Mouse (Mus musculus): ENCODE data around the gene Adamtsl1. TPM values are rescaled to one million over a fixed set of nuclear protein-coding genes. Genes with fewer than 3 reads are reported as not detected.

The Adamtsl1 gene
- polyA plus RNA-seq, 1 experiment = 1.1 TPM

GRCm38 (mm10) chr4:85853401-85853800, 339.4 kb downstream of the Adamtsl1 start:
- Histone ChIP-seq H3K27ac (ENCODE audit: control insufficient read depth, insufficient read depth, low read length) (no peak overlapping the region), H3K4me3 (ENCODE audit: control insufficient read depth, insufficient read depth, low read length) (no peak overlapping the region), H3K27me3 (ENCODE audit: control insufficient read depth, insufficient read depth, low read length) (no peaks in the 10 kb centered on the region), H3K4me1 (replicated peaks; ENCODE audit: control insufficient read depth, insufficient read depth, low read length) (no peaks in the 10 kb centered on the region), H3K36me3 (ENCODE audit: control insufficient read depth, insufficient read depth, low read length) (no peaks in the 10 kb centered on the region)
- TF ChIP-seq POLR2A (IDR thresholded peaks at IDR 0.05; ENCODE audit: control insufficient read depth, extremely low read depth, insufficient read depth, low read length, poor library complexity) (no peak), CTCF (IDR thresholded peaks at IDR 0.05; ENCODE audit: borderline replicate concordance, control insufficient read depth, extremely low read depth, insufficient read depth, low read length, poor library complexity) (no peak)
- DNase-seq = no peak
- 87% methylated on average over 7 of the region's 7 CpGs for WGBS

GRCm38 (mm10) chr4:85854507-85854906, 340.5 kb downstream of the Adamtsl1 start:
- WGBS = 81% methylated on average over 8 of the region's 8 CpGs
- Histone ChIP-seq H3K27me3 (ENCODE audit: control insufficient read depth, insufficient read depth, low read length) (no peaks in the 10 kb centered on the region), H3K27ac (ENCODE audit: control insufficient read depth, insufficient read depth, low read length) (no peak overlapping the region), H3K36me3 (ENCODE audit: control insufficient read depth, insufficient read depth, low read length) (no peaks in the 10 kb centered on the region), H3K4me1 (replicated peaks; ENCODE audit: control insufficient read depth, insufficient read depth, low read length) (no peaks in the 10 kb centered on the region), H3K4me3 (ENCODE audit: control insufficient read depth, insufficient read depth, low read length) (no peak overlapping the region)
- TF ChIP-seq POLR2A (IDR thresholded peaks at IDR 0.05; ENCODE audit: control insufficient read depth, extremely low read depth, insufficient read depth, low read length, poor library complexity) (no peak), CTCF (IDR thresholded peaks at IDR 0.05; ENCODE audit: borderline replicate concordance, control insufficient read depth, extremely low read depth, insufficient read depth, low read length, poor library complexity) (no peak)
- DNase-seq = no peak

GRCm38 (mm10) chr4:85879376-85879775, 365.4 kb downstream of the Adamtsl1 start:
- 84% methylated on average over 6 of the region's 6 CpGs for WGBS
- DNase-seq = no peak
- Histone ChIP-seq H3K36me3 (ENCODE audit: control insufficient read depth, insufficient read depth, low read length) (no peaks in the 10 kb centered on the region), H3K27ac (ENCODE audit: control insufficient read depth, insufficient read depth, low read length) (no peak overlapping the region), H3K4me3 (ENCODE audit: control insufficient read depth, insufficient read depth, low read length) (no peak overlapping the region), H3K27me3 (ENCODE audit: control insufficient read depth, insufficient read depth, low read length) (no peaks in the 10 kb centered on the region), H3K4me1 (replicated peaks; ENCODE audit: control insufficient read depth, insufficient read depth, low read length) (no peaks in the 10 kb centered on the region)
- TF ChIP-seq POLR2A (IDR thresholded peaks at IDR 0.05; ENCODE audit: control insufficient read depth, extremely low read depth, insufficient read depth, low read length, poor library complexity) (no peak), CTCF (IDR thresholded peaks at IDR 0.05; ENCODE audit: borderline replicate concordance, control insufficient read depth, extremely low read depth, insufficient read depth, low read length, poor library complexity) (no peak)

GRCm38 (mm10) chr4:85881318-85881717, 367.3 kb downstream of the Adamtsl1 start:
- WGBS = 93% methylated on average over 4 of the region's 4 CpGs
- no peak overlapping the region for H3K27ac ChIP-seq (ENCODE audit: control insufficient read depth, insufficient read depth, low read length)
- no peak overlapping the region for H3K4me3 ChIP-seq (ENCODE audit: control insufficient read depth, insufficient read depth, low read length)
- H3K36me3 ChIP-seq (ENCODE audit: control insufficient read depth, insufficient read depth, low read length) = no peaks in the 10 kb centered on the region
- no peaks in the 10 kb centered on the region for H3K27me3 ChIP-seq (ENCODE audit: control insufficient read depth, insufficient read depth, low read length)
- no peaks in the 10 kb centered on the region for H3K4me1 ChIP-seq (replicated peaks; ENCODE audit: control insufficient read depth, insufficient read depth, low read length)
- TF ChIP-seq POLR2A (IDR thresholded peaks at IDR 0.05; ENCODE audit: control insufficient read depth, extremely low read depth, insufficient read depth, low read length, poor library complexity) = no peak
- no peak for TF ChIP-seq CTCF (IDR thresholded peaks at IDR 0.05; ENCODE audit: borderline replicate concordance, control insufficient read depth, extremely low read depth, insufficient read depth, low read length, poor library complexity)
- no peak for DNase-seq

GRCm38 (mm10) chr4:85884031-85884430, 370.1 kb downstream of the Adamtsl1 start:
- Histone ChIP-seq H3K36me3 (ENCODE audit: control insufficient read depth, insufficient read depth, low read length) (no peaks in the 10 kb centered on the region), H3K27ac (ENCODE audit: control insufficient read depth, insufficient read depth, low read length) (no peak overlapping the region), H3K4me3 (ENCODE audit: control insufficient read depth, insufficient read depth, low read length) (no peak overlapping the region), H3K4me1 (replicated peaks; ENCODE audit: control insufficient read depth, insufficient read depth, low read length) (no peaks in the 10 kb centered on the region), H3K27me3 (ENCODE audit: control insufficient read depth, insufficient read depth, low read length) (no peaks in the 10 kb centered on the region)
- no peak for TF ChIP-seq POLR2A (IDR thresholded peaks at IDR 0.05; ENCODE audit: control insufficient read depth, extremely low read depth, insufficient read depth, low read length, poor library complexity)
- no peak for TF ChIP-seq CTCF (IDR thresholded peaks at IDR 0.05; ENCODE audit: borderline replicate concordance, control insufficient read depth, extremely low read depth, insufficient read depth, low read length, poor library complexity)
- DNase-seq = no peak
- 81% methylated on average over 4 of the region's 4 CpGs for WGBS

- DNase-seq = no peak
- no peak for TF ChIP-seq CTCF (IDR thresholded peaks at IDR 0.05; ENCODE audit: borderline replicate concordance, control insufficient read depth, extremely low read depth, insufficient read depth, low read length, poor library complexity)
- TF ChIP-seq POLR2A (IDR thresholded peaks at IDR 0.05; ENCODE audit: control insufficient read depth, extremely low read depth, insufficient read depth, low read length, poor library complexity) = no peak
- 84% methylated on average over 2 of the region's 2 CpGs for WGBS
- H3K27me3 ChIP-seq (ENCODE audit: control insufficient read depth, insufficient read depth, low read length) = no peaks in the 10 kb centered on the region
- no peak overlapping the region for H3K27ac ChIP-seq (ENCODE audit: control insufficient read depth, insufficient read depth, low read length)
- no peaks in the 10 kb centered on the region for H3K36me3 ChIP-seq (ENCODE audit: control insufficient read depth, insufficient read depth, low read length)
- H3K4me3 ChIP-seq (ENCODE audit: control insufficient read depth, insufficient read depth, low read length) = no peak overlapping the region
- no peaks in the 10 kb centered on the region for H3K4me1 ChIP-seq (replicated peaks; ENCODE audit: control insufficient read depth, insufficient read depth, low read length)
Measured at GRCm38 (mm10) chr4:85889877-85890598, 376.1 kb downstream of the Adamtsl1 start.

Data from thymus, adult 2 months (tissue).